Mouse (Mus musculus) bone marrow, adult 2 months (tissue): ENCODE data around the gene Aamp.

Experiments used
- CTCF ChIP-seq: fragments of 200-500 bp; IDR thresholded peaks from 2 replicates; pipeline ENCODE4 v1.5.1; 2011; ENCODE audit warnings: low read length, control low read depth; ENCODE audit not compliant: control insufficient read depth, insufficient read depth
- POLR2A ChIP-seq: fragments of 200-500 bp; IDR thresholded peaks from 2 replicates; pipeline ENCODE4 v1.6.1; 2011; ENCODE audit warnings: low read depth, mild to moderate bottlenecking, control low read depth, low read length, borderline replicate concordance; ENCODE audit not compliant: control insufficient read depth

DNA sequence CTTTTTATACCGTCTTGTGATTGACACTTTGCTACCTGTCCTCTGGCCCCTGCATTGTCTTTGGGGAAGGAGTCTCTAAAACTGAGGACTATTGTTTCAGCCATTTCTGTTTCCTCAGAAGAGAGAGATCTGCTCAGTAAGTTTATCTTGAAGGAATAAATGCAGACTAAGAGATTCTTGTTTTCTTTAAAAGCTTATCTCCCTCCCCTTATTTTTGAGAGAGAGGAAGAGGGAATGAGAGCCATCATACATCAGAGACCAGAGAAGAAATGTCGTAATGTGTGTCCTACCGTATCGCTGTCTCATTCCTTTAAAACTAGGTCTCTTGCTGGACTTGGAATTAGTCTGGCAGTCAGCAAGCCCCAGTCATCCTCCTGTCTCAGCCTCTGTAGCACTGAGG is 43.7 kb downstream of the Aamp start:
- TF ChIP-seq CTCF = no peak
- no peak for TF ChIP-seq POLR2A
